Mouse (Mus musculus): Measurements from ENCODE around the gene Aldh1l1.

- no peak for TF ChIP-seq CTCF (IDR thresholded peaks at IDR 0.05; ENCODE audit: low read depth, low read length)
- TF ChIP-seq GATA2 (IDR thresholded peaks at IDR 0.05; ENCODE audit: borderline replicate concordance, low read depth, low read length): no peak
- no peak for TF ChIP-seq TAL1 (conservative IDR thresholded peaks at IDR 0.05; ENCODE audit: low read depth, low read length)
- TF ChIP-seq GATA1 (IDR thresholded peaks at IDR 0.05; ENCODE audit: borderline replicate concordance, low read length): no peak
These were observed 28.1 kb downstream of the Aldh1l1 start for GRCm38 (mm10) chr6:90514369-90514768.

All from G1E (cell line).